Mouse (Mus musculus) bone marrow macrophage, adult 2 months (primary cell): ENCODE data around the gene Nme7.

ENCODE experiments used
- CTCF ChIP-seq: IDR thresholded peaks from 2 replicates; pipeline ENCODE4 v1.5.1; 2012; ENCODE audit warnings: low read depth, mild to moderate bottlenecking, low read length, moderate library complexity
- POLR2A ChIP-seq: IDR thresholded peaks from 2 replicates; pipeline ENCODE4 v1.6.1; 2012; ENCODE audit warnings: mild to moderate bottlenecking, low read depth, low read length, borderline replicate concordance

- TF ChIP-seq CTCF, result no peak
- no peak for TF ChIP-seq POLR2A
Observed at GRCm38 (mm10) chr1:164389743-164390142, 85.8 kb downstream of the Nme7 start.
